Mouse (Mus musculus): ENCODE results near the gene Vps9d1. TPM values are rescaled to one million over a fixed set of nuclear protein-coding genes. Genes with fewer than 3 reads are reported as not detected.

The Vps9d1 gene
- polyA plus RNA-seq (2014; fragmentation: Nextera tagmentation; extraction: Ambion mirVana) = 9.2 and 10.7 TPM in 2 replicates

GRCm38 (mm10) chr8:123254099-123254885 is at the start of gene Vps9d1, which contains the start of gene Zfp276:
Gene Vps9d1 (minus strand): TSS chr8:123254348.
Gene Zfp276 (plus strand): TSS chr8:123254195.
- Histone ChIP-seq H3K27me3 (replicated peaks; ENCODE audit: control insufficient read depth, insufficient read depth, low read length) (no peaks in the 10 kb centered on the region), H3K27ac (ENCODE audit: low read depth, low read length) (peak within 1 kb of the TSS; percentile 84), H3K4me3 (ENCODE audit: low read depth, low read length) (peak within 1 kb of the TSS; percentile 99), H3K4me1 (replicated peaks; ENCODE audit: control insufficient read depth, insufficient read depth, low read length) (peaks cover 19% of the 10 kb centered on the region), H3K9ac (ENCODE audit: low read depth, low read length) (peak within 1 kb of the TSS; percentile 94), H3K36me3 (ENCODE audit: control insufficient read depth, insufficient read depth, low read length) (peaks cover 24% of the 10 kb centered on the region), H3K4me2 (peak within 1 kb of the TSS; percentile 94), H3K9me3 (ENCODE audit: control insufficient read depth, low read length) (no peaks in the 10 kb centered on the region)
- under 1% methylated on average over 76 of the region's 99 CpGs for WGBS
- DNase-seq (ENCODE audit: low spot score) (peak; percentile 89), ATAC-seq (replicated peaks; ENCODE audit: low FRiP score) (peak; percentile 96)

- no peak overlapping the region for H3K4me2 ChIP-seq
- H3K9me3 ChIP-seq (ENCODE audit: control insufficient read depth, low read length) = no peaks in the 10 kb centered on the region
- no peak for ATAC-seq (replicated peaks; ENCODE audit: low FRiP score)
- no peak for DNase-seq (ENCODE audit: low spot score)
- no peaks in the 10 kb centered on the region for H3K4me1 ChIP-seq (replicated peaks; ENCODE audit: control insufficient read depth, insufficient read depth, low read length)
- no peak overlapping the region for H3K9ac ChIP-seq (ENCODE audit: low read depth, low read length)
- H3K4me3 ChIP-seq (ENCODE audit: low read depth, low read length) = no peak overlapping the region
- H3K27me3 ChIP-seq (replicated peaks; ENCODE audit: control insufficient read depth, insufficient read depth, low read length) = no peaks in the 10 kb centered on the region
- H3K27ac ChIP-seq (ENCODE audit: low read depth, low read length) = no peak overlapping the region
- H3K36me3 ChIP-seq (ENCODE audit: control insufficient read depth, insufficient read depth, low read length) = peaks cover 28% of the 10 kb centered on the region
- WGBS = 87% methylated on average over 11 of the region's 11 CpGs
These were observed 44.2 kb upstream of the Vps9d1 start for GRCm38 (mm10) chr8:123298301-123298700.

- no peak for ATAC-seq (replicated peaks; ENCODE audit: low FRiP score)
- Histone ChIP-seq H3K27ac (ENCODE audit: low read depth, low read length) (no peak overlapping the region), H3K9ac (ENCODE audit: low read depth, low read length) (no peak overlapping the region), H3K4me2 (no peak overlapping the region), H3K27me3 (replicated peaks; ENCODE audit: control insufficient read depth, insufficient read depth, low read length) (no peaks in the 10 kb centered on the region), H3K9me3 (ENCODE audit: control insufficient read depth, low read length) (no peaks in the 10 kb centered on the region), H3K4me1 (replicated peaks; ENCODE audit: control insufficient read depth, insufficient read depth, low read length) (no peaks in the 10 kb centered on the region), H3K36me3 (ENCODE audit: control insufficient read depth, insufficient read depth, low read length) (peaks cover 40% of the 10 kb centered on the region), H3K4me3 (ENCODE audit: low read depth, low read length) (no peak overlapping the region)
- 82% methylated on average over 2 of the region's 2 CpGs for WGBS
- DNase-seq (ENCODE audit: low spot score) = no peak
These were observed 38.6 kb upstream of the Vps9d1 start for GRCm38 (mm10) chr8:123292785-123293184.

- Histone ChIP-seq H3K36me3 (ENCODE audit: control insufficient read depth, insufficient read depth, low read length) (peaks cover 38% of the 10 kb centered on the region), H3K9ac (ENCODE audit: low read depth, low read length) (no peak overlapping the region), H3K4me2 (no peak overlapping the region), H3K4me1 (replicated peaks; ENCODE audit: control insufficient read depth, insufficient read depth, low read length) (no peaks in the 10 kb centered on the region), H3K4me3 (ENCODE audit: low read depth, low read length) (no peak overlapping the region), H3K27ac (ENCODE audit: low read depth, low read length) (no peak overlapping the region), H3K9me3 (ENCODE audit: control insufficient read depth, low read length) (no peaks in the 10 kb centered on the region), H3K27me3 (replicated peaks; ENCODE audit: control insufficient read depth, insufficient read depth, low read length) (no peaks in the 10 kb centered on the region)
- no peak for DNase-seq (ENCODE audit: low spot score)
- WGBS = 90% methylated on average over 3 of the region's 3 CpGs
- no peak for ATAC-seq (replicated peaks; ENCODE audit: low FRiP score)
These were observed 38.1 kb upstream of the Vps9d1 start for GRCm38 (mm10) chr8:123292281-123292680.

GRCm38 (mm10) chr8:123291716-123292115 is 37.6 kb upstream of the Vps9d1 start:
- Histone ChIP-seq H3K4me2 (no peak overlapping the region), H3K4me1 (replicated peaks; ENCODE audit: control insufficient read depth, insufficient read depth, low read length) (no peaks in the 10 kb centered on the region), H3K27me3 (replicated peaks; ENCODE audit: control insufficient read depth, insufficient read depth, low read length) (no peaks in the 10 kb centered on the region), H3K9ac (ENCODE audit: low read depth, low read length) (no peak overlapping the region), H3K9me3 (ENCODE audit: control insufficient read depth, low read length) (no peaks in the 10 kb centered on the region), H3K36me3 (ENCODE audit: control insufficient read depth, insufficient read depth, low read length) (peaks cover 40% of the 10 kb centered on the region), H3K4me3 (ENCODE audit: low read depth, low read length) (no peak overlapping the region), H3K27ac (ENCODE audit: low read depth, low read length) (no peak overlapping the region)
- ATAC-seq (replicated peaks; ENCODE audit: low FRiP score) = no peak
- DNase-seq (ENCODE audit: low spot score) = no peak
- 83% methylated on average over 8 of the region's 8 CpGs for WGBS

- Histone ChIP-seq H3K4me2 (no peak overlapping the region), H3K9me3 (ENCODE audit: control insufficient read depth, low read length) (no peaks in the 10 kb centered on the region), H3K4me1 (replicated peaks; ENCODE audit: control insufficient read depth, insufficient read depth, low read length) (no peaks in the 10 kb centered on the region), H3K27ac (ENCODE audit: low read depth, low read length) (no peak overlapping the region), H3K9ac (ENCODE audit: low read depth, low read length) (no peak overlapping the region), H3K36me3 (ENCODE audit: control insufficient read depth, insufficient read depth, low read length) (peaks cover 36% of the 10 kb centered on the region), H3K4me3 (ENCODE audit: low read depth, low read length) (no peak overlapping the region), H3K27me3 (replicated peaks; ENCODE audit: control insufficient read depth, insufficient read depth, low read length) (no peaks in the 10 kb centered on the region)
- DNase-seq (ENCODE audit: low spot score) = no peak
- 91% methylated on average over 8 of the region's 8 CpGs for WGBS
- ATAC-seq (replicated peaks; ENCODE audit: low FRiP score) = no peak
These were observed 36.5 kb upstream of the Vps9d1 start for GRCm38 (mm10) chr8:123290679-123291078.

- Histone ChIP-seq H3K9ac (ENCODE audit: low read depth, low read length) (no peak overlapping the region), H3K27ac (ENCODE audit: low read depth, low read length) (no peak overlapping the region), H3K27me3 (replicated peaks; ENCODE audit: control insufficient read depth, insufficient read depth, low read length) (no peaks in the 10 kb centered on the region), H3K9me3 (ENCODE audit: control insufficient read depth, low read length) (no peaks in the 10 kb centered on the region), H3K4me1 (replicated peaks; ENCODE audit: control insufficient read depth, insufficient read depth, low read length) (no peaks in the 10 kb centered on the region), H3K4me2 (no peak overlapping the region), H3K4me3 (ENCODE audit: low read depth, low read length) (no peak overlapping the region), H3K36me3 (ENCODE audit: control insufficient read depth, insufficient read depth, low read length) (peaks cover 31% of the 10 kb centered on the region)
- DNase-seq (ENCODE audit: low spot score) = no peak
- 82% methylated on average over 4 of the region's 4 CpGs for WGBS
- no peak for ATAC-seq (replicated peaks; ENCODE audit: low FRiP score)
These were observed 36.0 kb upstream of the Vps9d1 start for GRCm38 (mm10) chr8:123290166-123290565.

GRCm38 (mm10) chr8:123287362-123287761 is 33.2 kb upstream of the Vps9d1 start:
- Histone ChIP-seq H3K9ac (ENCODE audit: low read depth, low read length) (no peak overlapping the region), H3K36me3 (ENCODE audit: control insufficient read depth, insufficient read depth, low read length) (peaks cover 20% of the 10 kb centered on the region; the same call in 1 of the 2 replicates), H3K4me2 (no peak overlapping the region), H3K4me3 (ENCODE audit: low read depth, low read length) (no peak overlapping the region), H3K4me1 (replicated peaks; ENCODE audit: control insufficient read depth, insufficient read depth, low read length) (no peaks in the 10 kb centered on the region), H3K9me3 (ENCODE audit: control insufficient read depth, low read length) (no peaks in the 10 kb centered on the region), H3K27ac (ENCODE audit: low read depth, low read length) (no peak overlapping the region), H3K27me3 (replicated peaks; ENCODE audit: control insufficient read depth, insufficient read depth, low read length) (no peaks in the 10 kb centered on the region)
- 94% methylated on average over 17 of the region's 17 CpGs for WGBS
- DNase-seq (ENCODE audit: low spot score) (no peak), ATAC-seq (replicated peaks; ENCODE audit: low FRiP score) (no peak)

GRCm38 (mm10) chr8:123284493-123284892 is 30.3 kb upstream of the Vps9d1 start:
- Histone ChIP-seq H3K27ac (ENCODE audit: low read depth, low read length) (no peak overlapping the region), H3K4me1 (replicated peaks; ENCODE audit: control insufficient read depth, insufficient read depth, low read length) (no peaks in the 10 kb centered on the region), H3K4me2 (no peak overlapping the region), H3K9ac (ENCODE audit: low read depth, low read length) (no peak overlapping the region), H3K9me3 (ENCODE audit: control insufficient read depth, low read length) (no peaks in the 10 kb centered on the region), H3K36me3 (ENCODE audit: control insufficient read depth, insufficient read depth, low read length) (peaks cover 26% of the 10 kb centered on the region; the same call in 1 of the 2 replicates), H3K27me3 (replicated peaks; ENCODE audit: control insufficient read depth, insufficient read depth, low read length) (no peaks in the 10 kb centered on the region), H3K4me3 (ENCODE audit: low read depth, low read length) (no peak overlapping the region)
- no peak for ATAC-seq (replicated peaks; ENCODE audit: low FRiP score)
- 86% methylated on average over 5 of the region's 5 CpGs for WGBS
- DNase-seq (ENCODE audit: low spot score) = no peak

Measured in liver, embryonic 11.5 days (tissue).